ENCODE assay signal across 20 mouse cellular contexts in genomic region chr1:121351037-121351436, GRCm38 (mm10).
"Had no signal": no experiment of that assay in that cellular context is flagged by ENCODE, and none has a peak within 500 bp of the region (broad histone marks: within the 10 kb centered on the region; RNA-seq: fewer than 3 reads in every experiment).

No protein-coding gene starts in this region.

- H3K27ac ChIP-seq: kidney, embryonic 15.5 days; left cerebral cortex, adult 2 months; liver, embryonic 13.5 days; midbrain, embryonic 10.5 days; midbrain, embryonic 13.5 days; neural tube, embryonic 13.5 days had no signal

- H3K9me3 ChIP-seq: kidney, embryonic 15.5 days; liver, embryonic 13.5 days; megakaryocyte, embryonic 14.5 days; midbrain, embryonic 13.5 days; neural tube, embryonic 13.5 days had no signal

- H3K27me3 ChIP-seq: kidney, embryonic 15.5 days; liver, embryonic 13.5 days; megakaryocyte, embryonic 14.5 days; midbrain, embryonic 13.5 days; neural tube, embryonic 13.5 days had no signal

- H3K4me3 ChIP-seq: kidney, embryonic 15.5 days; left cerebral cortex, adult 2 months; liver, embryonic 13.5 days; megakaryocyte, embryonic 14.5 days; midbrain, embryonic 10.5 days; midbrain, embryonic 13.5 days; myocyte; neural tube, embryonic 13.5 days had no signal

- H3K36me3 ChIP-seq: kidney, embryonic 15.5 days; liver, embryonic 13.5 days; midbrain, embryonic 10.5 days; midbrain, embryonic 13.5 days; neural tube, embryonic 13.5 days had no signal

- H3K4me1 ChIP-seq: kidney, embryonic 15.5 days; liver, embryonic 13.5 days; megakaryocyte, embryonic 14.5 days; midbrain, embryonic 10.5 days; midbrain, embryonic 13.5 days; neural tube, embryonic 13.5 days had no signal

- H3K4me2 ChIP-seq: kidney, embryonic 15.5 days; liver, embryonic 13.5 days; lung, embryonic 14.5 days; midbrain, embryonic 13.5 days; neural tube, embryonic 13.5 days had no signal

- H3K9ac ChIP-seq: kidney, embryonic 15.5 days; liver, embryonic 13.5 days; lung, embryonic 14.5 days; midbrain, embryonic 13.5 days; neural tube, embryonic 13.5 days had no signal

- DNase-seq: kidney, adult 11 months; kidney, adult 8-10 months; kidney, postnatal 10 days; kidney, postnatal 36 days; layer of hippocampus, postnatal 36 days; liver, embryonic 13.5 days; lung, embryonic 14.5 days; lung, postnatal 14 days; retina, postnatal 1 day; right cerebral cortex, postnatal 25 days; thymus, postnatal 25 days had no signal

- ATAC-seq: inflammation-experienced regulatory T-cells, adult 6 months; midbrain, embryonic 13.5 days; midbrain, embryonic 16.5 days had no signal
